Mouse (Mus musculus): ENCODE data around the gene Tmem63a.
A peak's percentile ranks its signal among the peaks of the same experiment; 100 is the strongest.
"Not testable (repeated sequence)": the region's sequence is repeated elsewhere in the genome, so short reads cannot be mapped to it uniquely, and the experiment has no call there.

The Tmem63a gene

DNA sequence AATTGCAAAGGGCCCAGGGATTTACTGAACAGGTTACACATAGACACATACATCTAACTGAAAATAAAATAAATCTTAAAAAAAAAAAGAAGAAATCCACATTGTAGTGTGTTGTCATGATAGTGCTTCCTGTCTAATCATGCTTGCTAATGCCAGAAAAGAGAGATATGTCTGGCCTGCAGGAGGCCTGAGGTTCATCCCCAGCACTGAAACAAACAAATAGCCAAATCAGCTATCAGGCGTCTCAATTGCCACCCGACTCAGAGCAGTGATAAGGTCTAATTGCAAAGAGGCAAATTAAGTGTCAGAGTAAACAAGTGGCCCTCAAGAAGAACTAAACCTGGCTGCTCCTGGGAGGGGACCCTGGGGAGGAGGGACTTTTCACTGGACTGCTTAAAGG lies 12.5 kb upstream of the Tmem63a start:
- DNase-seq, result no peak

DNA sequence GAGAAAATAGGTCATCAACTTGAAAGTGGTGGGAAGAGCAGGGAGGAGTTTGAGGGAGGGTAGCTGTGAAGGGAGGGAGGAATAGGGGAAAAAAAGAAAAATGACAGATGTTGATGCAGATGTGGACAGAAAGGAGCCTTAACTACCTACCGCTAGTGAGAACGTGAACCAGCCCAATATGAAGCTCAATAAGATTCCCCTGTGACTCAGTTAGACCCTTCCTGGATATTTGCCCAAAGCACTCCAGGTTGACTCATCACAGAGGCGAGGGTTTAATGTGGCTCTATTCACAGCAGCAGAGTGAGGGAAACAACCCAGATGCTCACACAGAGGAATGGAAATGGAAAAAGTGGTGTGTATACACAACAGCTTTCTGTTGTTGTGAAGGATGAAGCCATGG lies 11.0 kb upstream of the Tmem63a start:
- no peak for DNase-seq

DNA sequence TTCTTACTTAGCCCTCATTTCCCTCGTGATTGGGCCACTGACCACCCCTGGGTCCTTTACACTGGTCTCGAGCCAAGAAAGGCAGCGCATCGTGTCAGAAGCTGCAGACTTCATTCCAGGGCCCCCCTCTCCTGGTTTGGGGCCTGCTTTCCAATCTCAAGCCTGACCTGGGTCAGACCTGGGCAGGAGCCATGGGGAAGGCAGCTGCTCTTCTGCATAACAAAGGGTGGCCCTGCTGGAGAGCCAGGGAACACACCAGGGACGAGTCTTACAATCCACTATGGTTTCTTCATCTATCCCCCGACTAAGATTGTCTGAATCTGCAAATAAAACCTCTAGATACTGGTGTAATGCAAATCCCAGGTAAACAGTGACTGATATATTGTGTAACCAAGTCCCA lies 8.5 kb upstream of the Tmem63a start:
- no peak for DNase-seq

DNA sequence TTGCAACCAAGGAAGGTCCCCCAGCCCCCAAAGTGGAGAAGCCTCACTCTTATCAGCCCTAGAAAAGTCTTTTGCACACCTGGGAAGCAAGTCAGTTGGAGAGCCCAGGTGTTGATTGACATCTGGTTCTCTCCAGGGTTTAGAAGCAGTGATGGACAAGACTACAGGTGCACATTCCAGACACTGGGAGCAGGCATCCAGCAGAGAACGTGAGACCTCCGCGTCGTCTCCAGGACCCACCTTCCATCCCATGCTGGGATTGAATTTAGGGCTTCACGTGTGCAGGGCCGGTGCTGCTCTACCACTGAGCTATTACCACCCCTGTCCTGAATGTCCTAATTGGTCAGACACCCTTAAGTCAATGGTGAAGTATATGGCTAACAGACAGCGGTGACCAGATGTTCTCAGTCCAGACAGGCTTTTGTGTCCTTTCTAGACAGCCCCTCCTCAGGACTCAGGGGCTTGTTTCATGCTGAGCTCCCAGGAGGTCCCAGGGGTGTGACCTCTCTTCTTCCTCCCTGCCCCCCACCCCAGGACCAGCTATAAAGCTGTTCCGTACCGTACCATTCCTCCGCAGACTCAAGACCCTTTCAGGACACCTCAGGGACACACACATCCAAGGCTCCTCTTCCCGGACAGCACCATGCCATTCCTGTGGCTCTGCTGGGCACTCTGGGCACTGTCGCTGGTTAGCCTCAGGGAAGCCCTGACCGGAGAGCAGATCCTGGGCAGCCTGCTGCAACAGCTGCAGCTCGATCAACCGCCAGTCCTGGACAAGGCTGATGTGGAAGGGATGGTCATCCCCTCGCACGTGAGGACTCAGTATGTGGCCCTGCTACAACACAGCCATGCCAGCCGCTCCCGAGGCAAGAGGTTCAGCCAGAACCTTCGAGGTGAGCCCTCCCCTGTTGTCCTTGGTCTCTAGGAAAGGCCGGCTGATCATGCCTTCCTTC lies 7.4 kb upstream of the Tmem63a start, which contains the start of gene Lefty1:
Gene Lefty1 (plus strand): TSS at position 556 of the 953 bp plus-strand sequence.
- DNase-seq, result no peak

DNA sequence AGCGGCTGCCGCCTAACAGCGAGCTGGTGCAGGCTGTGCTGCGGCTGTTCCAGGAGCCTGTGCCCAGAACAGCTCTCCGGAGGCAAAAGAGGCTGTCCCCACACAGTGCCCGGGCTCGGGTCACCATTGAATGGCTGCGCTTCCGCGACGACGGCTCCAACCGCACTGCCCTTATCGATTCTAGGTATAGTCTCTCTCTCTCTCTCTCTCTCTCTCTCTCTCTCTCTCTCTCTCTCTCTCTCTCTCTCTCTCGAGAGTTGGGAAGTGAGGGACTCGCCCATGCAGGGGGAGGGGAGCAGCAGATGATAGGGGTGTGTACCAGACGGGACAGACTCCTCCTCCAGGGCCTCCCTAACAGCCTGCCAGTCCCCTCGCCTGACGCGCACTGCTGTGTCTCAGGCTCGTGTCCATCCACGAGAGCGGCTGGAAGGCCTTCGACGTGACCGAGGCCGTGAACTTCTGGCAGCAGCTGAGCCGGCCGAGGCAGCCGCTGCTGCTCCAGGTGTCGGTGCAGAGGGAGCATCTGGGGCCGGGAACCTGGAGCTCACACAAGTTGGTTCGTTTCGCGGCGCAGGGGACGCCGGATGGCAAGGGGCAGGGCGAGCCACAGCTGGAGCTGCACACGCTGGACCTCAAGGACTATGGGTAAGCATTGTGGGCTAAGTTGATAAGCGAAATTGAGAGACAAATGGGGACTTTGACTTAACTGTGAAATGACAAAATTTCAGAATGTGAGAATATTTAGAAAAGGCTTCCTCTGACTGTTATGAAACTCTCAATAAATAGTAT lies 5.3 kb upstream of the Tmem63a start:
- not testable (repeated sequence) for DNase-seq

DNA sequence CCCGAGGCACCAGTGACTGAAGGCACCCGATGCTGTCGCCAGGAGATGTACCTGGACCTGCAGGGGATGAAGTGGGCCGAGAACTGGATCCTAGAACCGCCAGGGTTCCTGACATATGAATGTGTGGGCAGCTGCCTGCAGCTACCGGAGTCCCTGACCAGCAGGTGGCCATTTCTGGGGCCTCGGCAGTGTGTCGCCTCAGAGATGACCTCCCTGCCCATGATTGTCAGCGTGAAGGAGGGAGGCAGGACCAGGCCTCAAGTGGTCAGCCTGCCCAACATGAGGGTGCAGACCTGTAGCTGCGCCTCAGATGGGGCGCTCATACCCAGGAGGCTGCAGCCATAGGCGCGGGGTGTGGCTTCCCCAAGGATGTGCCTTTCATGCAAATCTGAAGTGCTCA lies 4.5 kb upstream of the Tmem63a start:
- not testable (repeated sequence) for DNase-seq

DNA sequence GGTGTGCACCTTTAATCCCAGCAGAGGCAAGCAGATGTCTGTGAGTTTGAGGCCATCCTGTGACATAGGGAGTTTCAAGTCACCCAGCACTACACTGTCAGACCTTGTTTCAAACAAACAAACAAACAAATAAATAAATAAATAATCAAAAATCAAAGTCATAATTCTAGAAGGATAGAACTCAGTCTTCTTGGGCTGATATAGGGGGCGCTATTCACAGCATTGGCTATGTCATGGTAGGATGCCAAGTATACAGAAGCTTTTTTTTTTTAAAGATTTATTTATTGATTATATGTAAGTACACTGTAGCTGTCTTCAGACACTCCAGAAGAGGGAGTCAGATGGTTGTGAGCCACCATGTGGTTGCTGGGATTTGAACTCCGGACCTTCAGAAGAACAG lies 3.4 kb upstream of the Tmem63a start:
- DNase-seq, result not testable (repeated sequence)

DNA sequence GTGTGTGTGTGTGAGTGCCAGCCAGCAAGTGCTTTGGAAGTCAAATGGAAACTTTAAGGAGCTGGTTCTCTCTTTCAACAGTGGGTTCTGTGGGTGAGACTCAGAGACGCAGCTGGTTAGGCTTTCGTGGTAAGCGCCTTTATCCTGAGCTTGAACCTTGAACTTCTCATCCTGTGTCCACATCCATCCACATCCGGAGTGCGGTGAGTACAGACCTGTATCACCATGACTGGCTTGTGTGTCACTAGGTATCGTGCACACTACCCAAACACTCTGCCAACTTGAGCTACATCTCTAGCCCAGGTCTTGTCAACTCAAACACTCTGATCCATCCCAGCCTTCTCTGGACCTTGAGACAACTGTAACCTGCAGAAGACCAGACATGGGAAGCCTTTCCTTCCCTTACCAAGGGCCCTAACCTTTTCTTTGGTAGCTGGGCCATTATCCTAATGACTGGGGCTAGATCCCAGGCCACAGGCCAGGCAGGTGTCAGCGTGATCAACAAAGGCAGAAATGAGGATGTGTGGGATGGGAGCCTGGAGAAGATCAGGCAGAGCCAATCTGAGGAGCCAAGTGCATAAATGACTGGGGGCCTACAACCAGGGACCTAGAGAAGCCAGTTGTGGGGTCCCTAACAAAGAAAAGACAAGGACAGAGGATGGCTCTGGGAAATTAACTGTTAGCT lies 1.2 kb upstream of the Tmem63a start:
- DNase-seq, result no peak

DNA sequence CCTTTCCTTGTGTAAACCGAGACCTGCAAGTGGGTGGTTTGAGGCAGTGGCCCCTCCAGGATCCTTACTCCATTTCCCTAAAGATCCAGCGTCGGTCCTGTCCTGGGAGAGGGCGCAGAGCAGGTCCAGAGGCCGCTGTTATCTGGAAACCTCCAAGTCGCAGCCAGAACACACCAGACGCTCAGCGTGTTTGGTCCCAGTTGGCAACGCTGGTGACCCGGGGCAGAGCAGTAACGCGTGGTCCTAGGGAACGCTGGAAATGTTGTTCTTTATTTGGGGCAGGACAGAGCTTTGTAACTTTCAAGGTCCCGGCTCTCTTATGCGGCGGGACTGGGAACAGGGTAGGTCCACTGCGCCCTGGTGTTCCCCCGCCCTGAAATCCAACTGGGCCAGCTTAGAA lies 418 bp upstream of the Tmem63a start:
- DNase-seq, result no peak

DNA sequence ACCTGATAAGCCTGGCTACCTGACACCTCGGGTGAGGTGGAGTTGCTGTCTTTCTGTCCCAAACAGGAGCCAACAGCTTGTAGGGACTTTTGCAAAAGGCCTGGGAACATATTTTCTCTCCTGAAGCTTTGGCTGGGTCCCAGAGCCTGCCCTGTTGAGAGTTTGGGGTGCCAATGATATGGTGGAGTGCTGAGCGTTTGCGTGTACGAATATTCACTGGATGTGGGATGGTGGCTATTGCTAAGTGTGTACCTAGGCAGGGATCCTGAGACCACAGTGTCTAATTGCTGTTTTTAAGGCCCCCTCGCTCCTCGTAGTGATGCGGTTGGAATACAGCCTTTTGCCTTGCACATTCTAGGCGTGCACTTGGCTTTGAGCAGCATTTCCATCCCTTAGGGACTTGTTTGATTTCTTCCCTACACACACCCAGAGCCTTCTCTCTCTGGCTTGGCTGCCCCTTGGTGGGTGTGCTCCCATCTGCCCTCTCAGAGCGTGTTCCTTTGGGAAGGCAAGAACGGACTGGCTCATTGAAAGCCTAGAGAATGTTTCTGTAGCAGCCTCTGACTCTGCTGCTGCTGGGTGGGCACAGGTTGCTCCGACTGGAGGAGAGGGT lies 994 bp downstream of the Tmem63a start:
- no peak for DNase-seq

DNA sequence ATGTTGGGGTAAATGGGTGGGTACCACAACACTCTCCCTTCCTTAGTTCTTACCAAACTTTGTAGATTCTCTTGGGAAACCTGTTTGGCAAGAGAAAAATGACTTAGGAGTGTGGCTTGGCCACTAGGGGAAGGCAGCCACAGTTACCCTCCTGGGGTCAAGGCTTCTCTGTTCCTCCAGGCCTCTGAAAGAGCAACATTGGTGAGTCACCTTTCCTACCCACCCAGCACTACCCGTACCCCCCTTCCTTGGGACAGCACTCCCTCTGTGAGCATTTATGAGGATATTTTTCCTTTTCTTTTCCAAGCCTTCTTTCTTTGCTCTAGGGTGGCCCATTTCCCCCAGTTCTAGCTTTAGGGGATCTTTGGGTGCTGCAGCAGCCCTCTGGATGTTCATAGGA lies 1.8 kb downstream of the Tmem63a start:
- DNase-seq, result no peak

DNA sequence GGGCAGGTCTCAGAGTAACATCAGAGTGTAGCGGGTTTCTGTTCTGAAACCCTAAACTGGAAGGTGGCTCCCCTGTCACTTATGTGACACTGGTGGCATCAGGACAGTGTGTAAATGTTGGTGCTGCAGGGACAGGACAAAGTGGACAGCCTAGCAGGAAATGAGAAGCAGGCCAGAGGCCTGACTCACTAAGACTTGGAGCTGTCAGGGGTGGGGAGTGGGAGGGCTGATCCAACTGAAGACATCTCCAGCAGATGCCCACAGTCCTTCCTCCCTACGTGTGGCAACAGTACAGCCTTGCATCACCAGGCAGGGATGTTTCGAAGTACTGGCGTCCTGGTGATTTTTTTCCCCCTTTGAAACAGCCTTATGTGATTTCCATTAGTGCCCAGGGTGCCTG lies 2.4 kb downstream of the Tmem63a start:
- DNase-seq, result no peak

DNA sequence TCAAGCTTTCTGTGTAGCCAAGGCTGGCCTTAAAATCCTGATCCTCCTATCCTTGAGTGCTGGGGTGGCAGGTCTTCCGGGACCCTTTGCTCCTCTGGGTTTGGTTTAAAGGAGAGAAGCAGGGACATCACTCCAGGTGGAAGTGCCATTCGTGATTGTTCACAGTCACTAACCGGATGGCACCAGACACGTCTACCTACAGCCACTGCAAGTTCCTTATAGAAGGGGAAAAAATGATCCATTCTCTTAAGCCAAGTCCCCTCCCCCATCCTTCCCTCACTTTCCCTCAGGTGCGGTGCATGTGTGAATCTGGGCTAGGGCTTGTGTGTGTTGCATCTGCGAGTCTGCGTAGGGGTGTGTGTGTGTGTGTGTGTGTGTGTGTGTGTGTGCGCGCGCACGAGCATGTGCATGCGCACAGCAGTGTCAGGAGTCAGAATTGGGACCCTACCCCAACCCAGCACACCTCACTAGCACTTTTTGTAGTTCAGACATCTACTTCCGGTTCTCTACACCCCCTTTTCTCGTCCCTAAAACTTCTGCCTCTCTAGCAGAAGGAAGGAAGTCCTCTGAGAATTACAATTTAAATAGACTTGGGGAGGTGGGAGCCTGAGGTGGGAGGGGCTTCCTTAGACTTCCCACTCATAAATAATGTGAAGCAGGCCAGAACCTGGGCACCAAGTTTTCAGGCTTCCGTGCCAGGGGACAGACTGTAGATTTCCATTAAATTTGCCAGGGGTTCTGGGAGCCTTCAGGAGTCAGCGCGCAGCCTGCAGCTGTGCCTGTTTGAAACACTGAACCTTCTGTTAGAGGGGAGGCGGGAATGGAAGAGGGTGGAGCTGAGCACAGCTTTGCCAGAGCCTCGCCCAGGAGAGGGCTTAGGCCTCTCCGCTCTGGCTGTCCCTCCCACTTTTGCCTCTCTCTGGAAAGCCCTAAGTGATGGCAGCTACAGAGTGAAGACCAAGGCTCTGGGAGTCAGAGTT lies 3.1 kb downstream of the Tmem63a start:
- DNase-seq, result peak; percentile 9

DNA sequence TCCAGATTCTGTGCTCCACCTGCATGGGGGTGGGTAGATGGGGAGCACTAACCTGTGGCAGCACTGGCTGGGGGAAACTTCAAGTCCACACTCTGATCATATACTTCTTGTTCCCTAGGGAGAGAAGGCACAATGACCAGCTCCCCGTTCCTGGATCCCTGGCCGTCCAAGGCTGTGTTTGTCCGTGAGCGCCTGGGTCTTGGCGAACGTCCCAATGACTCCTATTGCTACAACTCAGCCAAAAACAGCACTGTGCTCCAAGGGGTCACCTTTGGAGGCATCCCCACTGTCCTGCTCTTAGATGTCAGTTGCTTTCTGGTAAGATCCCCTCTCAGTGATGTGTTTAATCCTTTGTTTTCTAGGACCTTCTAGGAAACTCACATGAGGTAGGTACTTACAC lies 4.3 kb downstream of the Tmem63a start:
- DNase-seq, result no peak

DNA sequence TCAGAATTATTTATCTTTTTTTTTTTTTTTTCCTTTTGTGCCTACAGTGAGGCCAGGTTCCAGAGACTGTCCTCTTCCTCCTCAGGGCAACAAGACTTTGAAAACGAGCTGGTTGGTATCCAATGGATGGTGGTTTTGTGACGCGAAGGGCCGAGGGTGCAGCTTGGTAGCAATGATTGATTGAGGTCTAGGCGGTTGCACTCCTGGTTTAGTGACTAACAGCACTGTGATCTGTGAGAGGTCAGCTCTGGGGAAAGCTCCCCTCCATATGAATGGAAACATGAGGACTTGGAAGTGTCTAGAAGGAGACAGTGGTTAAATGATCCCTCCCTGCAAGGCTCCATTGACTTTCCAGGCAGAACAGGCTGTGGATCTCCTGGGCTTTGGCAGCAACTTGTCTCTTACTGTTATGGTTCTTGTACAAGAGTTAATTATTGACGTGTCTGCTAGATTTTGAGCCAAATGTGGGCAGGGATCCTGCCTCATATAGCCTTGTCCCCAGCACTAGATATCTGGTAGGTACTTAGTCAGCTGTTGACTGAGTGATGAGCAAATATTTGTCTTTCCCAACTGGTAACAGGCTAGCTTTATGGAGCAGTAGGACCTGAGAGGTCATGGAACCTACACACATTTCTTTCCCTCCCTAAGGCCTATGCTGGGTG lies 10.1 kb downstream of the Tmem63a start:
- no peak for DNase-seq

DNA sequence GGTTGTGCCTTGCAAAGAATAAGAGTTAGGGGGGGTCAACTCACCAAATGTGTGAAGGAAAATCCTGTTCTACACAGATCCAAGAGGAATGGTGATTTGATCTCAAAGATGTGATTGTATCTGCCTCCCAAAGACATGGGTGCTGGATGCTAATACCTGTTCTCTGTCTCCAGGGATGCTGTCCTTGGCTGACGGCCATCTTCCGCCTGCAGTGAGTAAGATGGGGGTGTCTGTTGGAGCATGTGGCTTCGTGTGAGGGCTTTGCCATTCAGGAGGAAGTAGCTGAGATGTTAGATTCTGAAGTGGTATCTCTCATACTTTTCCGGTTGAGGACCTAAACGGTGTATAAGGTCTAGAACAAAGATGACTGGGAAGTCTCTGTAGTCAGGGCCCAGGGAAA lies 10.7 kb downstream of the Tmem63a start:
- DNase-seq, result no peak

DNA sequence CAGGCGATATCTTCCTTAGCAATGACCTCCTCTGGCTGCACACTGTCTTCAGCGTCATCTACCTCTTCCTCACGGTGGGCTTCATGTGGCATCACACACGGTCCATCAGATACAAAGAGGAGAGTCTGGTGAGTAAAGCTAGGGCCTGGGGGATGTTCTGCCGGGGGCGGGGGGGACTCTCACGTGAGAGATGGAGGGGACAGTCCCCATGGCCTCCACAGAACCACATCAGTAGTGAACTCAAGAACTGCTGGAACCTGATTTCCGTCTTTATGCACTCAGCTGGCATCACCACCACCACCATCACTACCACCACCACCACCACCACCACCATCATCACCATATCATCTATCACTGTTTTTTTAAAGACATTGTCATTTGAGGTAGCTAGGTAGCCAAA lies 14.3 kb downstream of the Tmem63a start:
- DNase-seq, result no peak

DNA sequence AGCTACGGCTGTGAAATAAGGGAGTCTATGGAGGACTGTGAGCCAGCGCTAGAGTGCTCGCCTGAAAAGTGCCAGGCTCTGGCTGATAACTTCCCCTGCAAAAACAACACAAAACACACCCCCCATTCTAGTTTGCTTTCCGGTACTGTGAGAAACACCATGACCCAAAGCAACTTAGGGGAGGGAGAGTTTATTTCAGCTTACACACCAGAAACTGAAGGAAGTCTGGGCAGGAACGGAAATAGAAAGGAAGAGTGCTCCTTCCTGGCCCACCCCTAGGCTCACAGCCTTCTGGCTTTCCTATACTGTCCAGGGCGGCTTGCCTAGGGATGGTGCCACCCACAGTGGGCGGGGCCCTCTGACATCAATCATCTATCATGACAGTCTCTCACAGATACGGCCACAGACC lies 14.8 kb downstream of the Tmem63a start:
- no peak for DNase-seq

DNA sequence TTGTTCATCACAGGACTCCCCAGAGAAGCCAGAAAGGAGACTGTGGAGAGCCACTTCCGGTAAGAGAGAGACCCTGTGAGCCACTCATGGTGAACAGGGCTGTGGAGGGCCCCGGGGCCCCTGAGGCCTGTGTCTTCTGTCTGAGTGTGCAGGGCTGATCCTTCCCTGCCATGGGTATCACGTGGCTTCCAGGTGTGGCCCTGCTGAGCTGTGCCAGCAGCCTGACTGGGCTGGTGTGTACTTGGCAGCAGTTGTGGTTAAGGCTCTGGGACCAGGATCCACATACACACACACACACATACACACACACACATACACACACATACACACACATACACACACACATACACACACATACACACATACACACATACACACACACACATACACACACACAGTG lies 15.8 kb downstream of the Tmem63a start:
- no peak for DNase-seq

DNA sequence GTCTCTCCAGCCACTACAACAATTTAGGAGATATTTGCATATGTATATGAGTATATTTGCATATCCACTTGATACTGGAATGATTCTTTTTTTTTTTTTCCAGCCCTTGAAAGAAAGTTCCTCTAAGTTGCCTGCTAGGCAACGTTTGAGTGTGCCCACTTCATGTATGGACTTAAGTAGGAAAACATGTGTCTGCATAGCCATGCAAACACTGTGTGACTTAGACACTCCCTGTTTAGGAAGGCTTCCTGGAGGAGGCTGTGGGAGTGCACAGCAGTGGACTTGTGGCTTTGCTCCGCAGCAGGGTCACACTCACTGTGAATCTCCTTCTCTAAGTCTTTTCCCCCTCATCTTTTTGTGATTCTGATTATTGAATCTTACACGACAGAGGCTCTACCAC lies 16.7 kb downstream of the Tmem63a start:
- no peak for DNase-seq

DNA sequence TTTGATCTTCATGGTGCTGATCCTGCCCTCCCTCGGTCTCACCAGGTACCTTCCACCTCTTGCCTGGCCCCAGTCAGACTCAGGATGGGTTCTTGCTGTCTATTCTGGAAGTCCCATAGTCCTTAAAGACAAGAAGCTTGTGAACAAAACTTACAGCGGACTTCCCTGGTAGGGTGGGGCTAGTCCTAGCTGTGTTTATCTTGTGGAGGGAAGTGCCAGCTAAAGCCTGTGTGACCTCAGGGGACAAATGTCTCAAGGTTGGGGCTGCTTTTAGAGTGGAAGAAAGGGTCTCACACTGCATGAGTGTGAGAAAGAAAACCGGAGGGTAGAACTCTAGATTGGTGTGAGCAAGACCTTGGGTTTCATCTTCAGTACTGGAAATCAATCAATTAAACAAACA lies 23.6 kb downstream of the Tmem63a start:
- DNase-seq, result no peak
